Mouse (Mus musculus) liver, embryonic 16.5 days (tissue): ENCODE measurements at regions not wholly inside any gene's neighbourhood (a gene's known extent, or its start where the extent isn't known, plus 50 kb on each side); places are given as distances from the start of the nearest gene placed in this dataset.

Experiments used
- ATAC-seq: fragments of 200-750 bp; cut with Nextera tagmentation; 2 replicates; pipeline ENCODE4 v1.8.0; 2017; ENCODE audit warnings: low read depth, mild to moderate bottlenecking, moderate number of reproducible peaks, moderate library complexity
- H3K27ac ChIP-seq: fragments of 300-500 bp; sonication (generic); 2 replicates; pipeline ENCODE4 v1.5.1; 2014; ENCODE audit warnings: mild to moderate bottlenecking, low read length
- H3K27me3 ChIP-seq: fragments of 300-500 bp; sonication (generic); 2 replicates; pipeline ENCODE4 v1.6.1; 2014; ENCODE audit warnings: low read depth, low read length, mixed read lengths; ENCODE audit not compliant: control insufficient read depth, insufficient read depth
- H3K36me3 ChIP-seq: fragments of 300-500 bp; sonication (generic); 2 replicates; pipeline ENCODE4 v1.6.1; 2014; ENCODE audit warnings: mild to moderate bottlenecking; ENCODE audit not compliant: control insufficient read depth, insufficient read depth
- H3K4me1 ChIP-seq: fragments of 300-500 bp; sonication (generic); 2 replicates; pipeline ENCODE4 v1.6.1; 2014; ENCODE audit warnings: low read depth, low read length, mixed read lengths; ENCODE audit not compliant: control insufficient read depth
- H3K4me2 ChIP-seq: fragments of 300-500 bp; sonication (generic); 2 replicates; pipeline ENCODE4 v1.6.1; 2014; ENCODE audit warnings: low read depth, low read length, mixed read lengths
- H3K4me3 ChIP-seq: fragments of 300-500 bp; sonication (generic); 2 replicates; pipeline ENCODE4 v1.5.1; 2014; ENCODE audit warnings: low read depth, mild to moderate bottlenecking, low read length
- H3K9ac ChIP-seq: fragments of 300-500 bp; sonication (generic); 2 replicates; pipeline ENCODE4 v1.6.1; 2014; ENCODE audit warnings: low read depth, low read length
- H3K9me3 ChIP-seq: fragments of 300-500 bp; sonication (generic); replicated peaks from 2 replicates; pipeline ENCODE4 v1.6.1; 2016; ENCODE audit warnings: low read length; ENCODE audit not compliant: control insufficient read depth
- WGBS: fragments of 180-500 bp; shearing (Covaris S2); extraction: QIAGEN DNeasy Blood & Tissue Kit; methylation state at CpG from one replicate; pipeline ENCODE4 v1.1.7; 2014; ENCODE audit not compliant: insufficient replicate concordance; 5-methylcytosine and 5-hydroxymethylcytosine counted together

GRCm38 (mm10) chr9:113177181-113177917, 530.7 kb downstream of the Pdcd6ip start:
- H3K27ac ChIP-seq, result no peak overlapping the region
- no peaks in the 10 kb centered on the region; the same call in 1 of the 2 replicates for H3K9me3 ChIP-seq
- H3K36me3 ChIP-seq, result no peaks in the 10 kb centered on the region
- WGBS, result 40% methylated on average over 15 of the region's 15 CpGs
- H3K27me3 ChIP-seq, result no peaks in the 10 kb centered on the region
- no peak overlapping the region for H3K4me3 ChIP-seq
- no peak overlapping the region for H3K4me2 ChIP-seq
- ATAC-seq, result no peak
- H3K4me1 ChIP-seq, result no peaks in the 10 kb centered on the region
- H3K9ac ChIP-seq, result no peak overlapping the region

DNA sequence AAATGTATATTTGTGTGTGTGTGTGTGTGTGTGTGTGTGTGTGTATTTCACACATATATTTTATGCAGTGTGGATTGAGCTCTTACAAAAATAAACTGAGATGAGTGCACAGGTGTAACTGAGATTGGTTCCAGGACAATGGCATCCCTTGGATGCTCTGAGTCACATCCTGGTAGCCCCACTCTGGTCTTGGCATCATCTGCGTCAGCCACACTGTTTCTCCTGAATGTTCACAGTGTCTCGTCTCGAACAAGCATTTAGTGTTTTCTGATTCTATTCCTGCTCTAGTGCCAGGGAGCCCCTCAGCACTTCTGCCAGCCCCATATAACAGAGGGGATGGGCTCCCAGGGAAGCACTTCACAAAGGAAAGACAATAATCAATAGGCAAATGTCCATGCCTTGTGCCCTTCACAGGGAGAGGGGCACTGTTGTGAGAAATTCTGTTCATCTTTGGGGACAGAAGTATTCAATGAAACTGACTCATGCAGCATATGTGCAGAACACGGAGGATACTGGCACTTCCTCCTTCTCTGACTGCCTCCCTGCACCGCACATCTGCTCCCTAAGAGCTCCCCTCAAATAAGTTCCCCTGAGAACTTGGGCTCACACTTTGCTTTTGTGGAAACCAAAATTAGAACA, 536.2 kb downstream of the Pdcd6ip start:
- ATAC-seq, result no peak
- H3K36me3 ChIP-seq, result no peaks in the 10 kb centered on the region
- H3K27ac ChIP-seq, result no peak overlapping the region
- no peaks in the 10 kb centered on the region for H3K4me1 ChIP-seq
- H3K9me3 ChIP-seq, result no peaks in the 10 kb centered on the region
- 65% methylated on average over 5 of the region's 5 CpGs for WGBS
- H3K27me3 ChIP-seq, result no peaks in the 10 kb centered on the region
- H3K4me3 ChIP-seq, result no peak overlapping the region
- H3K9ac ChIP-seq, result no peak overlapping the region
- H3K4me2 ChIP-seq, result no peak overlapping the region

DNA sequence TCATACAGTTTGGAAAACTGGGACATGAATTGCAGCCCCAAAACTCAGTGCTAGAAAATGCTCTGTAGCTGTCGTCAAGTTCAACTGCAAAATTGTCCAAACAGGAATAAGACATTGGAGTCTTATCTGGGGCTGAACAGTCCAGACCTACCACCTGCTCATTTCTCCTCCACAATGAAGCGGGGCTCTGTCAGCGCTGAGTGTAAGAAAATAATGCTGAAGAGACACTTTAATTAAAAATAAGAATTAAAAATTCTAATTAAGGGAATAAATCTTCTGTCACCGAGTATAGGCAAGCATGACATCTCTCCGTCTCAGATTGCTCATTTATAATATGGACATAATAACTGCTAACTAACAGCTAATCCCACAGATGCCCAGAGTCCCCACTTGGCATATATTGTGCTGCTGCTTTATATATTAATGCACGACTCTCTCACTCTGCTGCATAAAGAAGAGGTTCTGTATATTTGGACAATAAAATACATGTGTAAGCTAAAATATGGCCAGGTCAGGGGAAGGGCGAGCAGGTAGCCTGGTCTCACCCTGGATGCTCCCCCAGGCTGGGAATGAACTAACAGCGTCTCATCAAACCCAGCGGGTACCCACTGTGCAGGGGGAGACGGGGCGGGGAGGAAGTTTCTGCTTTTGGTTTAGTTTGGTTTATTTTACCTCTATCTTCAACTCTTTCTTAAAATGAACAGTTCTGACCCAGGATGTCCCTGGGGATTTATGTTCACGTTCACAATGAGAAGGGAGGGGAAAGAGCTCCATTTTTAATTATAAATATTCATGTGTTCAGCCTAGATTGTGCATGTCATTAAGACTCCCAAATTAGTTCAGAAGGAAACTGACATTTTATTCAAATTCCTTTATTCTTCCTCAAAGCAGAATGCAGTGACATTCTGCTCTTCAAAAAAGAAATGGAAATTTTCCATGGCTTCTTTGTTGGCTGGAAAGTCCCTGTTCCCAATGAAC, 544.9 kb downstream of the Pdcd6ip start:
- no peak overlapping the region for H3K4me3 ChIP-seq
- no peaks in the 10 kb centered on the region for H3K36me3 ChIP-seq
- no peaks in the 10 kb centered on the region for H3K27me3 ChIP-seq
- WGBS, result 65% methylated on average over 12 of the region's 12 CpGs
- H3K27ac ChIP-seq, result no peak overlapping the region
- no peak overlapping the region for H3K9ac ChIP-seq
- ATAC-seq, result no peak
- H3K9me3 ChIP-seq, result no peaks in the 10 kb centered on the region
- no peaks in the 10 kb centered on the region for H3K4me1 ChIP-seq
- no peak overlapping the region for H3K4me2 ChIP-seq

GRCm38 (mm10) chr9:113160011-113160410, 548.0 kb downstream of the Pdcd6ip start:
- Histone ChIP-seq H3K27ac (no peak overlapping the region), H3K9ac (no peak overlapping the region), H3K36me3 (no peaks in the 10 kb centered on the region), H3K4me2 (no peak overlapping the region), H3K27me3 (no peaks in the 10 kb centered on the region), H3K4me1 (no peaks in the 10 kb centered on the region), H3K4me3 (no peak overlapping the region), H3K9me3 (no peaks in the 10 kb centered on the region)
- ATAC-seq, result no peak
- 86% methylated on average over 2 of the region's 2 CpGs for WGBS

DNA sequence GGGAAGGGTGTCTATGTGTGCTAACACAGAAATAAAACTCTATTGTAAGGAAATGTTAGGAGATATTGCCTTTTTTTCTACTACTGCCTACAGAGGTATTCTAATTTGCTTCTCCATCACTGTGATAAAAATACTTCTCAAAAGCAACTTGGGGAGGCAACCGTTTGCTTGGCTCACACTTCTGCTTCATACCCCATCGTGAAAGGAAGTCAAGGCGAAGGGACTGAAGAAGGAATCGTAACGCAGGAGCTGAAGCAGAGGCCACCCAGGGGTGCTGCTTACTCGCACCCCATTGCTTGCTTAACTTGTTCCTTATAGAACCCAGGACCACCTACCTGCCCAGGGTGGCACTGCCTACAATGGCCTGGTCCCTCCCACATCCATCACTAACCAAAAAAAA, 550.0 kb downstream of the Pdcd6ip start:
- H3K36me3 ChIP-seq, result no peaks in the 10 kb centered on the region
- H3K4me3 ChIP-seq, result no peak overlapping the region
- no peak overlapping the region for H3K27ac ChIP-seq
- no peak overlapping the region for H3K4me2 ChIP-seq
- H3K9ac ChIP-seq, result no peak overlapping the region
- H3K27me3 ChIP-seq, result no peaks in the 10 kb centered on the region
- no peaks in the 10 kb centered on the region for H3K4me1 ChIP-seq
- 66% methylated on average over 6 of the region's 6 CpGs for WGBS
- H3K9me3 ChIP-seq, result no peaks in the 10 kb centered on the region
- no peak for ATAC-seq

DNA sequence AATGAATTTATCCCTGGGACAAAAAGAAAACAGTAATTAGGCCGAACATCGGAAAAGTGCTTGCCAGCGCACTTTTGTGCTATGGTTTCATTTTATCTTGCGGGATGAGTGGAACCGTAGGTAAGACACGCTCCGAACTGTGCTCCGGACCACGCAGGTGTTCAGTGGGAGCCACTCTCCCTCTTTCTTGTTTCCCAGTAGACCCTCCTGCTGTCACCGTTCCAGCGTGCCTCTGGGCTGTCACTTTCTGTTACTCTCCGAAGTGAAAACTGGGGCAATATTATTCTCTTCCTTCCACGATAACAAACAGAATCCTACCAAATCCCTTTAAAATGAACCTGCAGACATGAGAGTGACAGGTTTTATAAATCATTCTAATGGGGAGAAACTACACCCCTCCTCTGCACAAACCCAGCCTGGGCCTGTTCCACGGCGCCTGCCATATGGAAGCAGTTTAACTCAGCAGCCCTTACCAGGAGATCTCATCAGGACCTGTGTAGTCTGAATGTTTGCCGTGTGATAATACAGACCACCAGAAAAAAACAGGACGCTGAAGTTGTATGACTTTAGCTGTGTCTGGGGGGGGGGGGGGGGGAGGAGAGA, 550.5 kb downstream of the Pdcd6ip start:
- H3K9ac ChIP-seq, result no peak overlapping the region
- ATAC-seq, result no peak
- H3K36me3 ChIP-seq, result no peaks in the 10 kb centered on the region
- no peaks in the 10 kb centered on the region for H3K27me3 ChIP-seq
- no peak overlapping the region for H3K4me3 ChIP-seq
- no peak overlapping the region for H3K27ac ChIP-seq
- WGBS, result 71% methylated on average over 17 of the region's 17 CpGs
- H3K9me3 ChIP-seq, result no peaks in the 10 kb centered on the region
- no peak overlapping the region for H3K4me2 ChIP-seq
- H3K4me1 ChIP-seq, result no peaks in the 10 kb centered on the region

DNA sequence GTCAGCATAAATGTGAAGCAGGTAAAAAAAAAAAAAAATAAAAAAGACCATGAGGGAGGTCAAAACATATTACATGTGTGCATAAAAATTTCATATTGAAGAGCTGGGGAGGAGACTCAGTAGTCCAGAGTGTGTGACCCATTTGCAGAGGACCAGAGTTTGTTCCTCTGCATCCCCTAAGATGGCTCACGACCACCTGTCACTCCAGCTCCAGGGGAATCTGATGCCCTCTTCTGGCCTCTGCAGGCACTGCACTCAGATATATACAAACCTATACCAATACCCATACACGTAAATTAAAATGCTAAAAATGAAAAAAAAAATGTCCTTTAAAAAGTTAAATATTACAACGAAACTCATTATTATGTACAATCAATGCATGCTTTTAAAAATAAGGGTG, 551.4 kb downstream of the Pdcd6ip start:
- H3K4me1 ChIP-seq, result no peaks in the 10 kb centered on the region
- no peaks in the 10 kb centered on the region for H3K36me3 ChIP-seq
- H3K4me2 ChIP-seq, result no peak overlapping the region
- H3K9me3 ChIP-seq, result no peaks in the 10 kb centered on the region
- no peaks in the 10 kb centered on the region for H3K27me3 ChIP-seq
- ATAC-seq, result no peak
- H3K4me3 ChIP-seq, result no peak overlapping the region
- 34% methylated on average over 3 of the region's 3 CpGs for WGBS
- no peak overlapping the region for H3K9ac ChIP-seq
- H3K27ac ChIP-seq, result no peak overlapping the region

- H3K4me1 ChIP-seq, result no peaks in the 10 kb centered on the region
- H3K4me3 ChIP-seq, result no peak overlapping the region
- ATAC-seq, result no peak
- H3K4me2 ChIP-seq, result no peak overlapping the region
- H3K9me3 ChIP-seq, result no peaks in the 10 kb centered on the region
- no peaks in the 10 kb centered on the region for H3K27me3 ChIP-seq
- H3K9ac ChIP-seq, result no peak overlapping the region
- no peak overlapping the region for H3K27ac ChIP-seq
- H3K36me3 ChIP-seq, result no peaks in the 10 kb centered on the region
- WGBS, result 34% methylated on average over 5 of the region's 5 CpGs
These were observed 559.0 kb downstream of the Pdcd6ip start for GRCm38 (mm10) chr9:113149084-113149483.
